8 mouse cellular contexts compared by ENCODE assay signal in genomic region chr7:27329326-27329947, GRCm38 (mm10). TPM values are rescaled to one million over a fixed set of nuclear protein-coding genes. Genes with fewer than 3 reads are reported as not detected.
DNase-seq lines count a peak whose midpoint lies in the region; ATAC-seq and TF ChIP-seq lines count a peak whose summit lies in the region.

No protein-coding gene starts in this region.

- H3K4me1 ChIP-seq in hindbrain, embryonic 15.5 days (replicated peaks): peaks cover 63% of the 10 kb centered on the region

- H3K4me2 ChIP-seq in hindbrain, embryonic 15.5 days: peak overlapping the region; percentile 50

- no peak overlapping the region for H3K9ac ChIP-seq in hindbrain, embryonic 15.5 days

- peak; percentile 68 for TF ChIP-seq CTCF in left cerebral cortex, adult 2 months (IDR thresholded peaks at IDR 0.05)

- no peaks in the 10 kb centered on the region for H3K9me3 ChIP-seq in hindbrain, embryonic 15.5 days

- no peak overlapping the region for H3K27ac ChIP-seq in hindbrain, embryonic 15.5 days (replicated peaks)
- no peak overlapping the region for H3K27ac ChIP-seq in left cerebral cortex, adult 2 months

- no peaks in the 10 kb centered on the region for H3K36me3 ChIP-seq in hindbrain, embryonic 15.5 days

- 4% methylated on average over 44 of the region's 45 CpGs for WGBS in hindbrain, embryonic 15.5 days

- peak; percentile 61 for DNase-seq in MEL-GATA-1-ER (ENCODE audit: extremely low read depth, low read depth)
- DNase-seq in cerebellum, adult 9-10 months: peak; percentile 78
- peak; percentile 71 to 82 for DNase-seq in frontal cortex, postnatal 36 days (ENCODE audit: low spot score in 2 of 2)
- peak; percentile 74 to 78 for DNase-seq in left cerebral cortex, adult 2 months (ENCODE audit: extremely low spot score in 1 of 2, low spot score in 2 of 2)
- DNase-seq in right cerebral cortex, adult 2 months (ENCODE audit: low spot score in 2 of 2): peak; percentile 71 to 81
- DNase-seq in urinary bladder, postnatal 25 days (ENCODE audit: low spot score): peak; percentile 88

- intact Hi-C loops in left cerebral cortex, adult 2 months (cut with DNase I): loop anchor here (2.0 kb wide), 1 partner anchor 27 kb away; no protein-coding TSS in a partner anchor

- peaks cover 95% of the 10 kb centered on the region for H3K27me3 ChIP-seq in hindbrain, embryonic 15.5 days

- H3K4me3 ChIP-seq in hindbrain, embryonic 15.5 days: peak overlapping the region; percentile 23
- H3K4me3 ChIP-seq in left cerebral cortex, adult 2 months: peak overlapping the region; percentile 28

- peak; percentile 12; the same call in 1 of the 2 replicates for ATAC-seq in hindbrain, embryonic 15.5 days (ENCODE audit: low FRiP score, low read depth)
- peak; percentile 75 for ATAC-seq in megakaryocyte, adult 5-6 weeks (ENCODE audit: poor library complexity, severe bottlenecking)

RNA-seq across cellular contexts. Expression of gene Ltbp4, which starts 8.1 kb away (rescaled TPM):
- 12.9 and 13.9 TPM in 2 replicates for polyA plus RNA-seq in hindbrain, embryonic 15.5 days (2015; fragmentation: Nextera tagmentation; extraction: Ambion mirVana)
- total RNA-seq in left cerebral cortex, adult 2 months (2021): 10 to 100 TPM; 48.1 to 51.2 TPM
- total RNA-seq in megakaryocyte, adult 5-6 weeks (2015): not detected in 2 replicates
- not detected in 2 replicates for total RNA-seq in megakaryocyte, adult 5-6 weeks (2017)

RNA-seq across cellular contexts. Expression of gene Shkbp1, which starts 26.4 kb away (rescaled TPM):
- polyA plus RNA-seq in hindbrain, embryonic 15.5 days (2015; fragmentation: Nextera tagmentation; extraction: Ambion mirVana): 42.8 and 46.6 TPM in 2 replicates
- total RNA-seq in left cerebral cortex, adult 2 months (2021): 10 to 100 TPM; 23.2 to 40.3 TPM
- total RNA-seq in megakaryocyte, adult 5-6 weeks (2015): 42.6 and 43.6 TPM in 2 replicates
- total RNA-seq in megakaryocyte, adult 5-6 weeks (2017): 30.9 and 34.0 TPM in 2 replicates

RNA-seq across cellular contexts. Expression of gene Gm20479, which starts 27.8 kb away (rescaled TPM):
- not detected in 2 replicates for polyA plus RNA-seq in hindbrain, embryonic 15.5 days (2015; fragmentation: Nextera tagmentation; extraction: Ambion mirVana)
- not detected for total RNA-seq in left cerebral cortex, adult 2 months (2021)
- total RNA-seq in megakaryocyte, adult 5-6 weeks (2015): not detected in 2 replicates
- total RNA-seq in megakaryocyte, adult 5-6 weeks (2017): not detected in 2 replicates

Comparison
In these comparisons a context has a peak if more than half of its experiments do, and no peak if none do; other contexts are left out.
1. RNA of gene Ltbp4, which starts 8.1 kb away (total RNA-seq): 48.1 to 51.2 TPM in left cerebral cortex, adult 2 months; not detected in megakaryocyte, adult 5-6 weeks; every median in the first group is over 10 times any median in the second.
2. Peak in every context shown above with its lines, with median percentiles within 50 percentile points of each other: DNase-seq.